Mouse (Mus musculus) kidney, adult 2 months (tissue): ENCODE data around the gene Mecom. TPM values are rescaled to one million over a fixed set of nuclear protein-coding genes. Genes with fewer than 3 reads are reported as not detected.
A peak's percentile ranks its signal among the peaks of the same experiment; 100 is the strongest.
"Not testable (repeated sequence)": the region's sequence is repeated elsewhere in the genome, so short reads cannot be mapped to it uniquely, and the experiment has no call there.

Source experiments
- DNase-seq: peaks from one replicate; pipeline ENCODE4 v3.0.0; 2021
- H3K27ac ChIP-seq: fragments of 200-500 bp; 2 replicates; pipeline ENCODE4 v1.5.1; 2012; ENCODE audit warnings: low read depth, low read length, control low read depth, inconsistent platforms; ENCODE audit not compliant: insufficient read depth
- H3K27me3 ChIP-seq: fragments of 200-500 bp; replicated peaks from 2 replicates; pipeline ENCODE4 v1.6.1; 2012; ENCODE audit warnings: mild to moderate bottlenecking, moderate library complexity, low read length, inconsistent platforms; ENCODE audit not compliant: control insufficient read depth, insufficient read depth
- H3K36me3 ChIP-seq: fragments of 200-500 bp; 2 replicates; pipeline ENCODE4 v1.6.1; 2012; ENCODE audit warnings: mild to moderate bottlenecking, moderate library complexity, low read length, inconsistent platforms; ENCODE audit not compliant: control insufficient read depth, insufficient read depth
- H3K4me1 ChIP-seq: fragments of 200-500 bp; 2 replicates; pipeline ENCODE4 v1.6.1; 2011; ENCODE audit warnings: low read length; ENCODE audit not compliant: control insufficient read depth, insufficient read depth
- H3K4me3 ChIP-seq: fragments of 200-500 bp; 2 replicates; pipeline ENCODE4 v1.5.1; 2011; ENCODE audit warnings: mild to moderate bottlenecking, low read depth, low read length, control low read depth; ENCODE audit not compliant: insufficient read depth
- CTCF ChIP-seq: fragments of 200-500 bp; conservative IDR thresholded peaks from 2 replicates; pipeline ENCODE4 v1.5.1; 2011; ENCODE audit warnings: low read depth, mild to moderate bottlenecking, control low read depth, low read length, moderate library complexity, mixed read lengths; ENCODE audit not compliant: insufficient read depth, insufficient read length
- POLR2A ChIP-seq: fragments of 200-500 bp; IDR thresholded peaks from one replicate; pipeline ENCODE4 v1.6.1; 2011; ENCODE audit warnings: low read depth, low read length, control low read depth
- WGBS: fragments of 180-500 bp; shearing (Covaris S2); methylation state at CpG from one replicate; pipeline ENCODE4 v1.1.7; 2018; 5-methylcytosine and 5-hydroxymethylcytosine counted together
- polyA plus RNA-seq: library from polyadenylated mRNA; depleted of rRNA; stranded (reverse); fragments of >200 nt; gene quantifications from 2 replicates; pipeline ENCODE4 v1.2.3, GENCODE M21; 2012

The Mecom gene
- polyA plus RNA-seq, 1 experiment: 12.9 TPM

- Histone ChIP-seq H3K27ac (no peak overlapping the region), H3K4me3 (no peak overlapping the region), H3K4me1 (no peaks in the 10 kb centered on the region), H3K27me3 (peaks cover 1% of the 10 kb centered on the region; the same call in 1 of the 2 replicates), H3K36me3 (no peaks in the 10 kb centered on the region)
- no peak for DNase-seq
- no peak for TF ChIP-seq POLR2A
- no peak for TF ChIP-seq CTCF
- 93% methylated on average over 5 of the region's 5 CpGs for WGBS
Measured at GRCm38 (mm10) chr3:30545246-30545645, 2.6 kb downstream of the Mecom start.

DNA sequence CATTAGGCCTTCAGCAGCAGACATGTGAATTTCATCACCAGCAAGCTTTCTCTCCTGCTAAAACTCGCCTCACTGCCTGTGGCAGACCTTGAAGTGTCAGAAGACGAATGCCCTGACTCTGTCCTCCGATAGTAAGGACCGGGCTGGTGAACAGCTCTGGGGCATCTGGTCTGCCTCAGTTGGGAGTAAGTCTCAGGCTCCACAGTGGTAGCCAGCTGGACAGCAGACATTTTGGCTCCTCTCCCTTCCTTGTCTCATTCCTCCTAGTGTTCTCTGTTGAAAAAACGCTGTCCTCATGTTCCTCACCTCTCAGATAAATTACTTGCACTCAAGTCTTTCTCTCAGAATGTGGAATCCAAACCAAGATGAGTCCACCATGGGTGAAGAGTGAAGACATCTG, 3.5 kb downstream of the Mecom start:
- 65% methylated on average over 5 of the region's 5 CpGs for WGBS
- no peak for DNase-seq
- no peak for TF ChIP-seq POLR2A
- no peak for TF ChIP-seq CTCF
- Histone ChIP-seq H3K4me1 (no peaks in the 10 kb centered on the region), H3K4me3 (no peak overlapping the region), H3K27ac (no peak overlapping the region), H3K36me3 (no peaks in the 10 kb centered on the region), H3K27me3 (peaks cover 1% of the 10 kb centered on the region; the same call in 1 of the 2 replicates)

DNA sequence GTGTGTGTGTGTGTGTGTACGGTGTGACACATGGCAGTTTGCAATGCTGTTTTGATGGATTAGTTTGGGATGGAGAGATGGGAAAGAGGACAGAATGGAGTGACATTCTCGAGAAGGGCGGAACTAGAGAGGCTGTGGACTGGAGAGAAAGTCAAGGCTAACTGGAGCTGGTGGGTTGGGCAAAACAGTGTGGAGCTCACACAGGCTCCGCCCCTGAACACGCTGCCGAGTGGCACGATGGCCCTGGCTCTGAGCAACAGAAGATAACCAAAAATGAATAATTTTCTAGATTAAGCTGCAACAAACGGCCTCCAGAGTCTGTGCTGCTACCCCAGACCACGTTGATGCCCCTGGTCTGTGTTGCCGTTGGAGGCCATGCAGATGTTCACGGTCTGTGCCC, 12.0 kb downstream of the Mecom start:
- 86% methylated on average over 11 of the region's 11 CpGs for WGBS
- TF ChIP-seq CTCF: no peak
- TF ChIP-seq POLR2A: no peak

DNA sequence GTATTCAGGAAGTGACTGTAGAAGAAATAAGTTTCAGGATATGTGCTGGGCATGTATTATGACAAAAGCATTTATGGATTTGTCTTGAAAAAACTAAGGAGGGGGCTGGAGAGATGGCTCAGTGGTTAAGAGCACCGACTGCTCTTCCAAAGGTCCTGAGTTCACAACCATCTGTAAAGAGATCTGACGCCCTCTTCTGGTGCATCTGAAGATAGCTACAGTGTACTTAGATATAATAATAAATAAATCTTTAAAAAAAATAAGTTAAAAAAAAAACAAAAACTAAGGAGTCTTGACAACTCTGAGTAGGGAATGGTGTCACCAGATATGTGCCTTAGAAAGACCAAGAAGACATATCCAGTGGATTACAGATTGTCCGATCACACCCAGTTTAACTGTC, 27.1 kb downstream of the Mecom start:
- H3K36me3 ChIP-seq, H3K4me1 ChIP-seq, H3K4me3 ChIP-seq: not testable (repeated sequence)

More for the DNA sequence above, 12.0 kb downstream of the Mecom start:
- no peaks in the 10 kb centered on the region for H3K36me3 ChIP-seq
- H3K27me3 ChIP-seq: no peaks in the 10 kb centered on the region
- DNase-seq: no peak
- no peak overlapping the region for H3K4me3 ChIP-seq
- H3K27ac ChIP-seq: no peak overlapping the region
- H3K4me1 ChIP-seq: no peaks in the 10 kb centered on the region

GRCm38 (mm10) chr3:30519425-30519824, 28.4 kb downstream of the Mecom start:
- 58% methylated on average over 1 of the region's 1 CpGs for WGBS

More for the DNA sequence above, 27.1 kb downstream of the Mecom start:
- DNase-seq: peak; percentile 7
- H3K27me3 ChIP-seq, H3K27ac ChIP-seq: not testable (repeated sequence)
- WGBS: 51% methylated on average over 3 of the region's 3 CpGs

GRCm38 (mm10) chr3:30515795-30516170, 32.0 kb downstream of the Mecom start:
- no peak for TF ChIP-seq CTCF
- TF ChIP-seq POLR2A: no peak
- no peak for DNase-seq
- 38% methylated on average over 9 of the region's 9 CpGs for WGBS
- Histone ChIP-seq H3K4me1 (peaks cover 2% of the 10 kb centered on the region; the same call in 1 of the 2 replicates), H3K27me3 (peaks cover 5% of the 10 kb centered on the region), H3K27ac (no peak overlapping the region), H3K36me3 (no peaks in the 10 kb centered on the region), H3K4me3 (no peak overlapping the region)

More at GRCm38 (mm10) chr3:30519425-30519824, 28.4 kb downstream of the Mecom start:
- Histone ChIP-seq H3K27me3 (peaks cover 5% of the 10 kb centered on the region), H3K27ac (no peak overlapping the region), H3K4me1 (no peaks in the 10 kb centered on the region; the same call in 1 of the 2 replicates), H3K36me3 (no peaks in the 10 kb centered on the region), H3K4me3 (no peak overlapping the region)
- no peak for DNase-seq
- TF ChIP-seq CTCF: no peak
- no peak for TF ChIP-seq POLR2A

DNA sequence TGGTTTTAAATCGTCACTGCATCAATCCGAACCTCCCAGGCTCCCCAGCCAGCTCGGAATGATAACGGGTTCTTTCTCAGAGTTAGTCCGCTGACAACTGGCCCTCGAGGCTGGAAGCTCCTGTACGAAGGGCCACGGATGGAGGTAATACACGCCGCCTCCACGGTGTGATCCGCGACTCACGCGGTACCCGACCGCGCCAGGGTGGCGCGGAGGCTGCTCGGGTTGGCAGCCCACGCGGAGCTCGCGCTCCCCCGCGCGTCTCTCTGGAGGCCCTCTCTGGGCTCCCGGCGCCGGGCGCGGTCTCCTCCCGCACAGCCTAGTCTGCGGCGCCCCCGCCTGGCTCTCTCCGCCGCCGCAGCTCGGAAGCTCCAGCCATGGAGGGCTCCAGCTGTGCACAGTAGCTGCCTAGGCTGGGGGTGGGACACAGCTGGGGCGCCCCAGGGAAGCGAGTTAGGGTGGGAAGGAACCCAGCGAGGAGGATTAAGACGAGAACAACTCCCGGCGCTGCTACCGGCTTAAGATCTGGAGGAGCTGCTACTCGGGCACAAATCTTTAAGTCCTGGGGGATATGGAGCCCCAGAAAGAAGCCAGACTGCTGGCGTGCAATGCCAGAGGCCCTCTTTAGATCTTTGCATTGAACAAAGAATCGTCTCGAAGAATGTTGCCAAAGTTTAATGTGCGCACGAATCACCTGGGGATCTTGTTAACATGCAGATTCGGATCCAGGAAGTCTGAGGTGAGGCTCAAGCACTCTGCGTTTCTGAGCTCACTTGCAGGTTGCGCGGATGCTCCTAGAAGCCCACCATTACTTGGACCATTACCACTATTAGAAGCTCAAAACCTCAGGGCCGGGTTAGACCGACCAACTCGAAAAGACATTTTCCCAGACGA, 32.7 kb downstream of the Mecom start:
- H3K36me3 ChIP-seq: no peaks in the 10 kb centered on the region
- H3K4me1 ChIP-seq: peaks cover 2% of the 10 kb centered on the region; the same call in 1 of the 2 replicates
- TF ChIP-seq CTCF: peak; percentile 46
- TF ChIP-seq POLR2A: no peak
- DNase-seq: peak; percentile 78
- 2% methylated on average over 62 of the region's 62 CpGs for WGBS
- peak overlapping the region; percentile 43 for H3K4me3 ChIP-seq
- H3K27me3 ChIP-seq: peaks cover 5% of the 10 kb centered on the region
- H3K27ac ChIP-seq: no peak overlapping the region; the same call in 1 of the 2 replicates
